Mouse (Mus musculus): Measurements from ENCODE around the gene Mmp19. TPM values are rescaled to one million over a fixed set of nuclear protein-coding genes. Genes with fewer than 3 reads are reported as not detected.

Gene Mmp19
- polyA plus RNA-seq, 1 experiment from 2014 or later = 4.9 TPM

DNA sequence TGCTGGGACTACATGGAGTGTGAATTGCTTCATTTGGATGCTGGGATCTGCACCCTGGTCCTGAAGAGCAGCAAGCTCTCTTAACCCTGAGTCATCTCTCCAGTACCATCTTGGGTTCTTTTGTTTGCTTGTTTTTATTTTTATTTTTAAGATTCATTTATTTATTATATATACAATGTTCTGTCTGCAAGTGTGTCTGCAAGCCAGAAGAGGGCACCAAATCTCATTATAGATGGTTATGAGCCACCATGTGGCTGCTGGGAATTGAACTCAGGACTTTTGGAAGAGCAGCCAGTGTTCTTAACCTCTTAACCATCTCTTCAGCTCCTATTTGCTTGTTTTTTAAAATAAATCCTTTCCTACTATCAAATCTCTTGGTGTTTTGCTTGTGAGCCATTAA, 46.7 kb downstream of the Mmp19 start:
- no peak overlapping the region for H3K4me2 ChIP-seq (ENCODE audit: low read depth, low read length)
- no peaks in the 10 kb centered on the region for H3K27me3 ChIP-seq (ENCODE audit: control insufficient read depth, insufficient read depth, low read depth, low read length)
- no peak for ATAC-seq (ENCODE audit: low read depth)
- H3K4me3 ChIP-seq (ENCODE audit: low read length) = no peak overlapping the region
- no peak overlapping the region for H3K9ac ChIP-seq (ENCODE audit: low read length)
- no peaks in the 10 kb centered on the region for H3K4me1 ChIP-seq (replicated peaks; ENCODE audit: control insufficient read depth, insufficient read depth, low read length)
- no peaks in the 10 kb centered on the region for H3K9me3 ChIP-seq (ENCODE audit: control insufficient read depth, low read length)
- H3K27ac ChIP-seq (ENCODE audit: low read length) = no peak overlapping the region
- H3K36me3 ChIP-seq (ENCODE audit: control insufficient read depth, insufficient read depth, low read length) = peaks cover 23% of the 10 kb centered on the region

GRCm38 (mm10) chr10:128839434-128839833, 48.7 kb downstream of the Mmp19 start:
- H3K27ac ChIP-seq (ENCODE audit: low read length) = no peak overlapping the region
- H3K4me2 ChIP-seq (ENCODE audit: low read depth, low read length) = no peak overlapping the region
- H3K9me3 ChIP-seq (ENCODE audit: control insufficient read depth, low read length) = no peaks in the 10 kb centered on the region
- peaks cover 21% of the 10 kb centered on the region for H3K36me3 ChIP-seq (ENCODE audit: control insufficient read depth, insufficient read depth, low read length)
- H3K4me3 ChIP-seq (ENCODE audit: low read length) = no peak overlapping the region
- no peaks in the 10 kb centered on the region for H3K4me1 ChIP-seq (replicated peaks; ENCODE audit: control insufficient read depth, insufficient read depth, low read length)
- ATAC-seq (ENCODE audit: low read depth) = no peak
- H3K9ac ChIP-seq (ENCODE audit: low read length) = no peak overlapping the region
- no peaks in the 10 kb centered on the region for H3K27me3 ChIP-seq (ENCODE audit: control insufficient read depth, insufficient read depth, low read depth, low read length)

GRCm38 (mm10) chr10:128840612-128841011, 49.9 kb downstream of the Mmp19 start:
- Histone ChIP-seq H3K4me1 (replicated peaks; ENCODE audit: control insufficient read depth, insufficient read depth, low read length) (no peaks in the 10 kb centered on the region), H3K4me2 (ENCODE audit: low read depth, low read length) (no peak overlapping the region), H3K27me3 (ENCODE audit: control insufficient read depth, insufficient read depth, low read depth, low read length) (no peaks in the 10 kb centered on the region), H3K4me3 (ENCODE audit: low read length) (no peak overlapping the region), H3K9ac (ENCODE audit: low read length) (no peak overlapping the region), H3K27ac (ENCODE audit: low read length) (no peak overlapping the region), H3K36me3 (ENCODE audit: control insufficient read depth, insufficient read depth, low read length) (peaks cover 19% of the 10 kb centered on the region), H3K9me3 (ENCODE audit: control insufficient read depth, low read length) (no peaks in the 10 kb centered on the region)
- ATAC-seq (ENCODE audit: low read depth) = no peak

GRCm38 (mm10) chr10:128843260-128843659, 52.5 kb downstream of the Mmp19 start:
- WGBS = 92% methylated on average over 5 of the region's 5 CpGs
- no peak for ATAC-seq (ENCODE audit: low read depth)
- Histone ChIP-seq H3K4me3 (ENCODE audit: low read length) (no peak overlapping the region), H3K4me1 (replicated peaks; ENCODE audit: control insufficient read depth, insufficient read depth, low read length) (no peaks in the 10 kb centered on the region), H3K36me3 (ENCODE audit: control insufficient read depth, insufficient read depth, low read length) (peaks cover 20% of the 10 kb centered on the region), H3K9ac (ENCODE audit: low read length) (no peak overlapping the region), H3K27ac (ENCODE audit: low read length) (no peak overlapping the region), H3K4me2 (ENCODE audit: low read depth, low read length) (no peak overlapping the region), H3K27me3 (ENCODE audit: control insufficient read depth, insufficient read depth, low read depth, low read length) (no peaks in the 10 kb centered on the region), H3K9me3 (ENCODE audit: control insufficient read depth, low read length) (no peaks in the 10 kb centered on the region)

GRCm38 (mm10) chr10:128845516-128845915, 54.8 kb downstream of the Mmp19 start:
- WGBS = 58% methylated on average over 2 of the region's 2 CpGs
- Histone ChIP-seq H3K9me3 (ENCODE audit: control insufficient read depth, low read length) (no peaks in the 10 kb centered on the region), H3K4me1 (replicated peaks; ENCODE audit: control insufficient read depth, insufficient read depth, low read length) (no peaks in the 10 kb centered on the region), H3K27ac (ENCODE audit: low read length) (no peak overlapping the region), H3K36me3 (ENCODE audit: control insufficient read depth, insufficient read depth, low read length) (peaks cover 23% of the 10 kb centered on the region), H3K4me3 (ENCODE audit: low read length) (no peak overlapping the region), H3K27me3 (ENCODE audit: control insufficient read depth, insufficient read depth, low read depth, low read length) (no peaks in the 10 kb centered on the region), H3K4me2 (ENCODE audit: low read depth, low read length) (no peak overlapping the region), H3K9ac (ENCODE audit: low read length) (no peak overlapping the region)
- ATAC-seq (ENCODE audit: low read depth) = no peak

GRCm38 (mm10) chr10:128846664-128847063, 56.0 kb downstream of the Mmp19 start:
- Histone ChIP-seq H3K4me1 (replicated peaks; ENCODE audit: control insufficient read depth, insufficient read depth, low read length) (no peaks in the 10 kb centered on the region), H3K4me2 (ENCODE audit: low read depth, low read length) (no peak overlapping the region), H3K27ac (ENCODE audit: low read length) (no peak overlapping the region), H3K27me3 (ENCODE audit: control insufficient read depth, insufficient read depth, low read depth, low read length) (no peaks in the 10 kb centered on the region), H3K9ac (ENCODE audit: low read length) (no peak overlapping the region), H3K36me3 (ENCODE audit: control insufficient read depth, insufficient read depth, low read length) (peaks cover 26% of the 10 kb centered on the region), H3K4me3 (ENCODE audit: low read length) (no peak overlapping the region), H3K9me3 (ENCODE audit: control insufficient read depth, low read length) (no peaks in the 10 kb centered on the region)
- WGBS = 94% methylated on average over 4 of the region's 4 CpGs
- ATAC-seq (ENCODE audit: low read depth) = no peak

- Histone ChIP-seq H3K9me3 (ENCODE audit: control insufficient read depth, low read length) (no peaks in the 10 kb centered on the region), H3K36me3 (ENCODE audit: control insufficient read depth, insufficient read depth, low read length) (peaks cover 18% of the 10 kb centered on the region), H3K27ac (ENCODE audit: low read length) (no peak overlapping the region), H3K4me3 (ENCODE audit: low read length) (no peak overlapping the region), H3K9ac (ENCODE audit: low read length) (no peak overlapping the region), H3K4me1 (replicated peaks; ENCODE audit: control insufficient read depth, insufficient read depth, low read length) (no peaks in the 10 kb centered on the region), H3K4me2 (ENCODE audit: low read depth, low read length) (no peak overlapping the region), H3K27me3 (ENCODE audit: control insufficient read depth, insufficient read depth, low read depth, low read length) (no peaks in the 10 kb centered on the region)
- WGBS = 52% methylated on average over 2 of the region's 2 CpGs
- no peak for ATAC-seq (ENCODE audit: low read depth)
Observed at GRCm38 (mm10) chr10:128848426-128848825, 57.7 kb downstream of the Mmp19 start.

DNA sequence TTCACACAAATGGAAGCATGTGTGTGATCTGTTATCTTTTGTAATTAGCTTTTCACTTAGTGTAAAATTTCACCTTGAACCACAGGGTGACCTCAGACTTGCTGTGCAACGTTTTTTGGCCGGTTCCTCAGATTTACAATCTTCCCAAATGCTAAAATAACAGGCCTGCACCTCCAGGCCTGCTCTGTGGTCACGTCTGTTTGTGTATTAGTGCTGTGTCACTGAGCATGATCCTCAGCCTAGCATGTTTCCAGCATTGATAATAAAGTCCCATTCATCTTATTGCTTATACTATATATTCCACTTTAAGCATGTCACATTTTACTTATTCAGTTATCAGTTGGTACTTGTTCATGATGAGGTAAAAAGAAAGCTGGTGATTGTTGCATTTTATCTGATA, 59.6 kb downstream of the Mmp19 start:
- Histone ChIP-seq H3K27ac (ENCODE audit: low read length) (no peak overlapping the region), H3K9ac (ENCODE audit: low read length) (no peak overlapping the region), H3K36me3 (ENCODE audit: control insufficient read depth, insufficient read depth, low read length) (peaks cover 23% of the 10 kb centered on the region), H3K4me1 (replicated peaks; ENCODE audit: control insufficient read depth, insufficient read depth, low read length) (no peaks in the 10 kb centered on the region), H3K9me3 (ENCODE audit: control insufficient read depth, low read length) (no peaks in the 10 kb centered on the region), H3K27me3 (ENCODE audit: control insufficient read depth, insufficient read depth, low read depth, low read length) (no peaks in the 10 kb centered on the region), H3K4me3 (ENCODE audit: low read length) (no peak overlapping the region), H3K4me2 (ENCODE audit: low read depth, low read length) (no peak overlapping the region)
- no peak for ATAC-seq (ENCODE audit: low read depth)
- WGBS = 83% methylated on average over 3 of the region's 3 CpGs

Other genes starting within 250 kb of the Mmp19 start
- 10.9 and 11.9 TPM in 2 replicates for gene Zc3h10, start 243.1 kb upstream of the Mmp19 start, polyA plus RNA-seq (2015; fragmentation: Nextera tagmentation; extraction: Ambion mirVana)
- gene Rpl41, start 241.6 kb upstream of the Mmp19 start, polyA plus RNA-seq (2015; fragmentation: Nextera tagmentation; extraction: Ambion mirVana) = 4,142 and 4,423 TPM in 2 replicates
- gene Pa2g4, start 224.9 kb upstream of the Mmp19 start, polyA plus RNA-seq (2015; fragmentation: Nextera tagmentation; extraction: Ambion mirVana) = 161 and 167 TPM in 2 replicates
- 26.9 and 27.6 TPM in 2 replicates for gene Erbb3, start 201.3 kb upstream of the Mmp19 start, polyA plus RNA-seq (2015; fragmentation: Nextera tagmentation; extraction: Ambion mirVana)
- 720 and 793 TPM in 2 replicates for gene Rps26, start 164.2 kb upstream of the Mmp19 start, polyA plus RNA-seq (2015; fragmentation: Nextera tagmentation; extraction: Ambion mirVana)
- 1.4 and 1.6 TPM in 2 replicates for gene Ikzf4, start 144.9 kb upstream of the Mmp19 start, polyA plus RNA-seq (2015; fragmentation: Nextera tagmentation; extraction: Ambion mirVana)
- 13.0 and 14.6 TPM in 2 replicates for gene Suox, start 116.8 kb upstream of the Mmp19 start, polyA plus RNA-seq (2015; fragmentation: Nextera tagmentation; extraction: Ambion mirVana)
- 87.9 and 90.6 TPM in 2 replicates for gene Rab5b, start 94.6 kb upstream of the Mmp19 start, polyA plus RNA-seq (2015; fragmentation: Nextera tagmentation; extraction: Ambion mirVana)
- gene Pmel, start 86.7 kb upstream of the Mmp19 start, polyA plus RNA-seq (2015; fragmentation: Nextera tagmentation; extraction: Ambion mirVana) = 2.1 and 2.2 TPM in 2 replicates
- 101 and 105 TPM in 2 replicates for gene Cdk2, start 85.9 kb upstream of the Mmp19 start, polyA plus RNA-seq (2015; fragmentation: Nextera tagmentation; extraction: Ambion mirVana)
- gene Dgka, start 46.1 kb upstream of the Mmp19 start, polyA plus RNA-seq (2015; fragmentation: Nextera tagmentation; extraction: Ambion mirVana) = 12.2 and 13.9 TPM in 2 replicates
- gene Pym1, start 43.0 kb upstream of the Mmp19 start, polyA plus RNA-seq (2015; fragmentation: Nextera tagmentation; extraction: Ambion mirVana) = 32.7 and 35.1 TPM in 2 replicates
- 56.0 and 56.7 TPM in 2 replicates for gene Dnajc14, start 13.2 kb downstream of the Mmp19 start, polyA plus RNA-seq (2015; fragmentation: Nextera tagmentation; extraction: Ambion mirVana)
- 18.2 and 18.4 TPM in 2 replicates for gene Tmem198b, start 13.5 kb downstream of the Mmp19 start, polyA plus RNA-seq (2015; fragmentation: Nextera tagmentation; extraction: Ambion mirVana)
- gene Sarnp, start 26.4 kb downstream of the Mmp19 start, polyA plus RNA-seq (2015; fragmentation: Nextera tagmentation; extraction: Ambion mirVana) = 186 and 212 TPM in 2 replicates
- 76.6 and 86.4 TPM in 2 replicates for gene Ormdl2, start 30.7 kb downstream of the Mmp19 start, polyA plus RNA-seq (2015; fragmentation: Nextera tagmentation; extraction: Ambion mirVana)
- 3.0 and 3.1 TPM in 2 replicates for gene Gdf11, start 100.8 kb downstream of the Mmp19 start, polyA plus RNA-seq (2015; fragmentation: Nextera tagmentation; extraction: Ambion mirVana)
- gene Cd63, start 110.1 kb downstream of the Mmp19 start, polyA plus RNA-seq (2015; fragmentation: Nextera tagmentation; extraction: Ambion mirVana) = 568 and 590 TPM in 2 replicates
- 16.0 and 24.8 TPM in 2 replicates for gene Rdh5, start 132.0 kb downstream of the Mmp19 start, polyA plus RNA-seq (2015; fragmentation: Nextera tagmentation; extraction: Ambion mirVana)
- 213 and 216 TPM in 2 replicates for gene Bloc1s1, start 133.1 kb downstream of the Mmp19 start, polyA plus RNA-seq (2015; fragmentation: Nextera tagmentation; extraction: Ambion mirVana)
- gene Itga7, start 142.9 kb downstream of the Mmp19 start, polyA plus RNA-seq (2015; fragmentation: Nextera tagmentation; extraction: Ambion mirVana) = 8.5 and 12.2 TPM in 2 replicates
- gene Mettl7b, start 170.1 kb downstream of the Mmp19 start, polyA plus RNA-seq (2015; fragmentation: Nextera tagmentation; extraction: Ambion mirVana) = 0.20 and 0.23 TPM in 2 replicates
- gene Olfr9, start 198.5 kb downstream of the Mmp19 start, polyA plus RNA-seq (2015; fragmentation: Nextera tagmentation; extraction: Ambion mirVana) = not detected in 2 replicates
- gene Olfr763, start 219.9 kb downstream of the Mmp19 start, polyA plus RNA-seq (2015; fragmentation: Nextera tagmentation; extraction: Ambion mirVana) = not detected in 2 replicates
- gene Olfr764-ps1, start 249.0 kb downstream of the Mmp19 start, polyA plus RNA-seq (2015; fragmentation: Nextera tagmentation; extraction: Ambion mirVana) = not detected in 2 replicates